11 mouse cellular contexts compared by ENCODE assay signal in the genomic region with DNA sequence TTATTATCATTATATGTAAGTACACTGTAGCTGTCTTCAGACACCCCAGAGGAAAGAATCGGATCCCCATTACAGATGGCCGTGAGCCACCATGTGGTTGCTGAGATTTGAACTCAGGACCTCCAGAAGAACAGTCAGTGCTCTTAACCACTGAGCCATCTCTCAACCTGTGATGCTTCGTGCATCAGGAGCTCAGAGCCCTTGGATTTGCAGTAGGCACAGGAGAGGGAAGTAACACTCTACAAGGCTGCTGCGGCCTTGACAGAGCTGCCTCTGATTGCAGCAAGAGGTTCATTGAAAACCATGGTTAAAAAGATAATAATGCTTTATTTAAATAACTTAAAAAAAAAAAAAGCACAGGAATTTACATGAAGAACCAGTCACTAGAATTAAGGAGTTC. TPM values are rescaled to one million over a fixed set of nuclear protein-coding genes. Genes with fewer than 3 reads are reported as not detected.
DNase-seq lines count a peak whose midpoint lies in the region; ATAC-seq and TF ChIP-seq lines count a peak whose summit lies in the region.
"Had no signal": no experiment of that assay in that cellular context is flagged by ENCODE, and none has a peak within 500 bp of the region (broad histone marks: within the 10 kb centered on the region; RNA-seq: fewer than 3 reads in every experiment).

No protein-coding gene starts in this region.

- H3K79me2 ChIP-seq in heart, adult 2 months (replicated peaks; ENCODE audit: control insufficient read depth, insufficient read depth, low read length), result peaks cover 2% of the 10 kb centered on the region; the same call in 1 of the 2 replicates

- peaks cover 2% of the 10 kb centered on the region for H3K4me1 ChIP-seq in heart, adult 2 months (ENCODE audit: control insufficient read depth, insufficient read depth, low read length)
- H3K4me1 ChIP-seq in forebrain, embryonic 11.5 days (replicated peaks; ENCODE audit: control insufficient read depth, insufficient read depth, low read length), result peaks cover 8% of the 10 kb centered on the region; the same call in 1 of the 2 replicates
- H3K4me1 ChIP-seq in limb, embryonic 12.5 days (replicated peaks), result peaks cover 53% of the 10 kb centered on the region

- ATAC-seq in forebrain, embryonic 11.5 days (replicated peaks; ENCODE audit: low FRiP score), result no peak
- no peak for ATAC-seq in limb, embryonic 12.5 days (ENCODE audit: insufficient number of reproducible peaks, insufficient read depth, low FRiP score, low TSS enrichment, low read depth)
- ATAC-seq in megakaryocyte, adult 5-6 weeks (ENCODE audit: poor library complexity, severe bottlenecking), result no peak

- no peak for TF ChIP-seq EP300 in heart, adult 2 months (IDR thresholded peaks at IDR 0.05; ENCODE audit: insufficient read depth, low read depth, low read length)

- WGBS in heart, adult 2 months, result 61% methylated on average over 4 of the region's 4 CpGs
- 76% methylated on average over 4 of the region's 4 CpGs for WGBS in forebrain, embryonic 11.5 days
- 66% methylated on average over 4 of the region's 4 CpGs for WGBS in limb, embryonic 12.5 days

- H3K9me3 ChIP-seq in forebrain, embryonic 11.5 days (ENCODE audit: control insufficient read depth, low read length), result no peaks in the 10 kb centered on the region
- H3K9me3 ChIP-seq in limb, embryonic 12.5 days, result no peaks in the 10 kb centered on the region

- no peak for DNase-seq in heart, adult 2 months
- no peak for DNase-seq in heart, adult 8-10 months (ENCODE audit: low spot score)
- peak; percentile 15 for DNase-seq in 3T3-L1 (ENCODE audit: low read depth, low spot score)
- no peak for DNase-seq in forebrain, embryonic 11.5 days (ENCODE audit: low spot score)
- DNase-seq in natural killer cell, adult 2 months (ENCODE audit: low spot score in 2 of 2), result no peak
- DNase-seq in layer of hippocampus, adult 2 months (ENCODE audit: low spot score in 2 of 2), result no peak
- DNase-seq: retina, postnatal 1 day had no signal

- no peak for TF ChIP-seq CTCF in heart, adult 2 months (IDR thresholded peaks at IDR 0.05)
- TF ChIP-seq CTCF in layer of hippocampus, adult 2 months (conservative IDR thresholded peaks at IDR 0.05), result no peak

- H3K27ac ChIP-seq in heart, adult 2 months, result no peak overlapping the region
- no peak overlapping the region for H3K27ac ChIP-seq in forebrain, embryonic 11.5 days (ENCODE audit: low read depth, low read length)
- no peak overlapping the region for H3K27ac ChIP-seq in limb, embryonic 12.5 days
- no peak overlapping the region for H3K27ac ChIP-seq in layer of hippocampus, adult 2 months
- H3K27ac ChIP-seq: left cerebral cortex, adult 2 months had no signal

- no peaks in the 10 kb centered on the region for H3K36me3 ChIP-seq in heart, adult 2 months (ENCODE audit: control insufficient read depth, insufficient read depth, low read length)
- H3K36me3 ChIP-seq in forebrain, embryonic 11.5 days (ENCODE audit: control insufficient read depth, insufficient read depth, low read length), result no peaks in the 10 kb centered on the region
- H3K36me3 ChIP-seq in limb, embryonic 12.5 days, result peaks cover under 1% of the 10 kb centered on the region; the same call in 1 of the 2 replicates

- H3K4me2 ChIP-seq in forebrain, embryonic 11.5 days (ENCODE audit: low read depth, low read length, severe bottlenecking), result peak overlapping the region; percentile 48
- H3K4me2 ChIP-seq in limb, embryonic 12.5 days, result peak overlapping the region; percentile 76

- no peak overlapping the region for H3K9ac ChIP-seq in heart, adult 2 months (ENCODE audit: low read depth, low read length)
- no peak overlapping the region; the same call in 1 of the 2 replicates for H3K9ac ChIP-seq in forebrain, embryonic 11.5 days (ENCODE audit: low read length)
- peak overlapping the region; percentile 70; the same call in 1 of the 2 replicates for H3K9ac ChIP-seq in limb, embryonic 12.5 days (replicated peaks)

- H3K27me3 ChIP-seq in heart, adult 2 months (ENCODE audit: control insufficient read depth, insufficient read depth, low read length), result no peaks in the 10 kb centered on the region
- no peaks in the 10 kb centered on the region for H3K27me3 ChIP-seq in forebrain, embryonic 11.5 days (ENCODE audit: control insufficient read depth, insufficient read depth, low read length)
- no peaks in the 10 kb centered on the region for H3K27me3 ChIP-seq in limb, embryonic 12.5 days

- no peak for TF ChIP-seq POLR2A in heart, adult 2 months (IDR thresholded peaks at IDR 0.05; ENCODE audit: insufficient read depth, low read depth, low read length)

- peak overlapping the region; percentile 73 for H3K4me3 ChIP-seq in heart, adult 2 months
- H3K4me3 ChIP-seq in forebrain, embryonic 11.5 days (ENCODE audit: low read depth, low read length), result peak overlapping the region; percentile 47
- peak overlapping the region; percentile 54 for H3K4me3 ChIP-seq in limb, embryonic 12.5 days (replicated peaks)
- H3K4me3 ChIP-seq in layer of hippocampus, adult 2 months, result no peak overlapping the region; the same call in 1 of the 2 replicates

- intact Hi-C loops in heart, adult 2 months (cut with DNase I), result no loop called here

RNA-seq across cellular contexts. Expression of a gene that starts 1.2 kb away (rescaled TPM):
- 10 to 100 TPM; 18.6 to 20.7 TPM for total RNA-seq in heart, adult 2 months (2021)
- polyA plus RNA-seq in heart, adult 2 months (2012; rRNA removed), result 3.6 and 8.7 TPM in 2 replicates
- total RNA-seq in heart, adult 8-10 months (2022), result 10 to 100 TPM; 16.2 to 18.6 (median 17.4) TPM
- polyA plus RNA-seq in forebrain, embryonic 11.5 days (2014; fragmentation: Nextera tagmentation; extraction: Ambion mirVana), result 34.4 and 37.9 TPM in 2 replicates
- polyA plus RNA-seq in limb, embryonic 12.5 days (2016; fragmentation: Nextera tagmentation; extraction: Ambion mirVana), result 63.0 and 68.2 TPM in 2 replicates
- total RNA-seq in megakaryocyte, adult 5-6 weeks (2015), result 0.36 and 1.9 TPM in 2 replicates
- total RNA-seq in megakaryocyte, adult 5-6 weeks (2017), result 0.69 and 2.1 TPM in 2 replicates
- total RNA-seq in layer of hippocampus, adult 2 months (2021), result 1 to 10 TPM; 4.6 to 7.9 TPM
- polyA plus RNA-seq: erythroblast, embryonic 14.5 days had no signal

RNA-seq across cellular contexts. Expression of a gene that starts 3.3 kb away (rescaled TPM):
- total RNA-seq in heart, adult 2 months (2021), result 10 to 100 TPM; 14.1 to 16.4 TPM
- 20.5 and 24.2 TPM in 2 replicates for polyA plus RNA-seq in heart, adult 2 months (2012; rRNA removed)
- total RNA-seq in heart, adult 8-10 months (2022), result 10 to 100 TPM; 13.5 to 19.6 (median 17.2) TPM
- polyA plus RNA-seq in forebrain, embryonic 11.5 days (2014; fragmentation: Nextera tagmentation; extraction: Ambion mirVana), result 25.2 and 26.5 TPM in 2 replicates
- polyA plus RNA-seq in limb, embryonic 12.5 days (2016; fragmentation: Nextera tagmentation; extraction: Ambion mirVana), result 27.1 and 29.6 TPM in 2 replicates
- 6.8 and 10.2 TPM in 2 replicates for total RNA-seq in megakaryocyte, adult 5-6 weeks (2015)
- 9.0 and 13.0 TPM in 2 replicates for total RNA-seq in megakaryocyte, adult 5-6 weeks (2017)
- 10 to 100 TPM; 32.4 to 37.4 TPM for total RNA-seq in layer of hippocampus, adult 2 months (2021)
